Mouse (Mus musculus): ENCODE results near the gene Atp6v1g3. TPM values are rescaled to one million over a fixed set of nuclear protein-coding genes. Genes with fewer than 3 reads are reported as not detected.

Atp6v1g3 gene
- total RNA-seq, 1 experiment from 2014 or later = not detected

Other genes with a start within 250 kb of the Atp6v1g3 start
- gene Ptprc, start 98.0 kb upstream of the Atp6v1g3 start, total RNA-seq (2021) = 7.1 and 55.2 TPM in 2 replicates

Data from adrenal gland, postnatal 14 days (tissue).